Mouse (Mus musculus) frontal cortex, postnatal 10 days (tissue): ENCODE data around the gene Dcst2.

Experiments
- DNase-seq, 2 experiments: peaks; one replicate each; pipeline ENCODE4 v3.0.0; 2022; ENCODE audit warnings: low spot score in 2 of 2, mixed read lengths in 1 of 2

Dcst2 gene

GRCm38 (mm10) chr3:89388134-89388881 is 26.5 kb downstream of the Dcst2 start:
- peak in 1 of 2 experiments; percentile 59 for DNase-seq

GRCm38 (mm10) chr3:89388901-89389740 is 27.3 kb downstream of the Dcst2 start:
- no peak for DNase-seq

- peak in 1 of 2 experiments; percentile 12 for DNase-seq
Observed at GRCm38 (mm10) chr3:89390111-89390515, 28.3 kb downstream of the Dcst2 start.

- DNase-seq, result peak in 1 of 2 experiments; percentile 12
Observed at GRCm38 (mm10) chr3:89390699-89391662, 29.2 kb downstream of the Dcst2 start.

- DNase-seq, result no peak
Observed at GRCm38 (mm10) chr3:89391663-89392511, 30.1 kb downstream of the Dcst2 start.

- DNase-seq, result no peak
Observed at GRCm38 (mm10) chr3:89392871-89393311, 31.1 kb downstream of the Dcst2 start.

- peak; percentile 95 to 96 for DNase-seq
Observed at GRCm38 (mm10) chr3:89393605-89394004, 31.8 kb downstream of the Dcst2 start.

- peak; percentile 67 to 74 for DNase-seq
Observed at GRCm38 (mm10) chr3:89394006-89394893, 32.5 kb downstream of the Dcst2 start, which contains the start of gene Zbtb7b. Gene Zbtb7b (minus strand): TSS chr3:89394776.

GRCm38 (mm10) chr3:89394894-89395256 is 33.1 kb downstream of the Dcst2 start:
- peak; percentile 65 to 68 for DNase-seq

- no peak for DNase-seq
Observed at GRCm38 (mm10) chr3:89395419-89395805, 33.6 kb downstream of the Dcst2 start.

- peak in 1 of 2 experiments; percentile 49 for DNase-seq
Observed at GRCm38 (mm10) chr3:89395806-89396653, 34.3 kb downstream of the Dcst2 start.

- no peak for DNase-seq
Observed at GRCm38 (mm10) chr3:89396654-89397005, 34.9 kb downstream of the Dcst2 start.

GRCm38 (mm10) chr3:89401329-89401728 is 39.6 kb downstream of the Dcst2 start:
- no peak for DNase-seq

- no peak for DNase-seq
Observed at GRCm38 (mm10) chr3:89402693-89403092, 40.9 kb downstream of the Dcst2 start, which contains the start of gene Lenep. Gene Lenep (minus strand): TSS chr3:89402793.

GRCm38 (mm10) chr3:89406887-89407286 is 45.1 kb downstream of the Dcst2 start:
- DNase-seq, result no peak

- DNase-seq, result no peak
Observed at GRCm38 (mm10) chr3:89408448-89408847, 46.7 kb downstream of the Dcst2 start.

- DNase-seq, result no peak
Observed at GRCm38 (mm10) chr3:89409701-89410100, 47.9 kb downstream of the Dcst2 start.

GRCm38 (mm10) chr3:89410864-89411263 is 49.1 kb downstream of the Dcst2 start:
- DNase-seq, result no peak
